Mouse (Mus musculus): ENCODE results near the gene Gm4907.
"Not testable (repeated sequence)": the region's sequence is repeated elsewhere in the genome, so short reads cannot be mapped to it uniquely, and the experiment has no call there.

Gm4907 gene

GRCm38 (mm10) chrX:23882253-23882652 is at the start of gene Gm4907:
Gm4907 (plus strand) TSS chrX:23882553.
- in situ Hi-C loops (cut with MboI, MseI): not testable (repeated sequence)

GRCm38 (mm10) chrX:23833784-23834183 is 48.6 kb upstream of the Gm4907 start:
- in situ Hi-C loops (cut with MboI, MseI): not testable (repeated sequence)

- in situ Hi-C loops (cut with MboI, MseI): no loop called here
These were observed 41.4 kb upstream of the Gm4907 start for GRCm38 (mm10) chrX:23840921-23841320.

- in situ Hi-C loops (cut with MboI, MseI): no loop called here
These were observed 71.8 kb downstream of the Gm4907 start for GRCm38 (mm10) chrX:23954161-23954560.

Measured in T-helper 17 cell (primary cell).